Mouse (Mus musculus): Measurements from ENCODE around the gene Htra3. TPM values are rescaled to one million over a fixed set of nuclear protein-coding genes. Genes with fewer than 3 reads are reported as not detected.

Gene Htra3
- total RNA-seq, 2 experiments from 2014 or later: 14.9 to 17.1 TPM

GRCm38 (mm10) chr5:35701042-35701441 lies 21.5 kb upstream of the Htra3 start:
- peak; percentile 75 for DNase-seq
- intact Hi-C loops (cut with DNase I): no loop called here

GRCm38 (mm10) chr5:35695815-35696214 lies 16.2 kb upstream of the Htra3 start:
- peak; percentile 46 for DNase-seq
- intact Hi-C loops (cut with DNase I): no loop called here

GRCm38 (mm10) chr5:35693638-35694037 lies 14.1 kb upstream of the Htra3 start:
- intact Hi-C loops (cut with DNase I): no loop called here
- no peak for DNase-seq

GRCm38 (mm10) chr5:35691246-35691645 lies 11.7 kb upstream of the Htra3 start:
- intact Hi-C loops (cut with DNase I): no loop called here

GRCm38 (mm10) chr5:35690485-35691165 lies 11.0 kb upstream of the Htra3 start:
- DNase-seq: peak; percentile 63
- intact Hi-C loops (cut with DNase I): no loop called here

More at GRCm38 (mm10) chr5:35691246-35691645, 11.7 kb upstream of the Htra3 start:
- DNase-seq: no peak

GRCm38 (mm10) chr5:35689374-35689773 lies 9.8 kb upstream of the Htra3 start:
- DNase-seq: no peak
- intact Hi-C loops (cut with DNase I): no loop called here

GRCm38 (mm10) chr5:35688851-35689250 lies 9.3 kb upstream of the Htra3 start:
- no peak for DNase-seq
- intact Hi-C loops (cut with DNase I): no loop called here

- intact Hi-C loops (cut with DNase I): no loop called here
- DNase-seq: peak; percentile 60
Measured at GRCm38 (mm10) chr5:35687098-35687497, 7.5 kb upstream of the Htra3 start.

- intact Hi-C loops (cut with DNase I): no loop called here
- DNase-seq: no peak
Measured at GRCm38 (mm10) chr5:35686336-35686735, 6.8 kb upstream of the Htra3 start.

- intact Hi-C loops (cut with DNase I): no loop called here
- DNase-seq: no peak
Measured at GRCm38 (mm10) chr5:35685079-35685478, 5.5 kb upstream of the Htra3 start.

GRCm38 (mm10) chr5:35680958-35681357 lies 1.4 kb upstream of the Htra3 start:
- DNase-seq: peak; percentile 51
- intact Hi-C loops (cut with DNase I): loop anchor here (5.0 kb wide), 1 partner anchor 84 kb away; no protein-coding TSS in a partner anchor

GRCm38 (mm10) chr5:35676964-35677363 lies 2.6 kb downstream of the Htra3 start:
- intact Hi-C loops (cut with DNase I): no loop called here

GRCm38 (mm10) chr5:35674081-35674555 lies 5.5 kb downstream of the Htra3 start:
- intact Hi-C loops (cut with DNase I): no loop called here
- DNase-seq: no peak

More at GRCm38 (mm10) chr5:35676964-35677363, 2.6 kb downstream of the Htra3 start:
- DNase-seq: no peak

- peak; percentile 67 for DNase-seq
- intact Hi-C loops (cut with DNase I): no loop called here
Measured at GRCm38 (mm10) chr5:35673086-35673485, 6.5 kb downstream of the Htra3 start.

GRCm38 (mm10) chr5:35672581-35672980 lies 7.0 kb downstream of the Htra3 start:
- intact Hi-C loops (cut with DNase I): no loop called here
- no peak for DNase-seq

- peak; percentile 80 for DNase-seq
- intact Hi-C loops (cut with DNase I): no loop called here
Measured at GRCm38 (mm10) chr5:35671474-35671891, 8.1 kb downstream of the Htra3 start.

GRCm38 (mm10) chr5:35670412-35670801 lies 9.2 kb downstream of the Htra3 start:
- DNase-seq: peak; percentile 40
- intact Hi-C loops (cut with DNase I): no loop called here

GRCm38 (mm10) chr5:35669747-35670411 lies 9.7 kb downstream of the Htra3 start:
- intact Hi-C loops (cut with DNase I): no loop called here
- no peak for DNase-seq

- DNase-seq: no peak
- intact Hi-C loops (cut with DNase I): no loop called here
Measured at GRCm38 (mm10) chr5:35666152-35666551, 13.4 kb downstream of the Htra3 start.

- intact Hi-C loops (cut with DNase I): no loop called here
- peak; percentile 39 for DNase-seq
Measured at GRCm38 (mm10) chr5:35662021-35662545, 17.5 kb downstream of the Htra3 start.

GRCm38 (mm10) chr5:35661210-35661609 lies 18.4 kb downstream of the Htra3 start:
- DNase-seq: no peak
- intact Hi-C loops (cut with DNase I): no loop called here

GRCm38 (mm10) chr5:35659503-35659902 lies 20.1 kb downstream of the Htra3 start:
- DNase-seq: no peak
- intact Hi-C loops (cut with DNase I): no loop called here

Measured in left cerebral cortex, postnatal 4 days (tissue).